Mouse (Mus musculus) cerebellum, adult 11 months (tissue): ENCODE measurements around the gene Evi5l.

Source experiments
- DNase-seq: peaks from one replicate; pipeline ENCODE4 v3.0.0; 2022

Gene Evi5l

GRCm38 (mm10) chr8:4165852-4166751 is at the start of gene Evi5l:
Evi5l (plus strand) TSS chr8:4166567.
- DNase-seq, result peak; percentile 99

GRCm38 (mm10) chr8:4133798-4134197 is 32.6 kb upstream of the Evi5l start, which contains the start of gene Cd209g:
Cd209g (plus strand) TSS chr8:4134098.
- no peak for DNase-seq

GRCm38 (mm10) chr8:4139660-4140646 is 26.4 kb upstream of the Evi5l start:
- peak; percentile 63 for DNase-seq

- DNase-seq, result no peak
Measured at GRCm38 (mm10) chr8:4141721-4142120, 24.6 kb upstream of the Evi5l start.

- no peak for DNase-seq
Measured at GRCm38 (mm10) chr8:4147272-4147671, 19.1 kb upstream of the Evi5l start.

GRCm38 (mm10) chr8:4154878-4155277 is 11.5 kb upstream of the Evi5l start:
- no peak for DNase-seq

- no peak for DNase-seq
Measured at GRCm38 (mm10) chr8:4162786-4163185, 3.6 kb upstream of the Evi5l start.

GRCm38 (mm10) chr8:4165176-4165851 is 1.1 kb upstream of the Evi5l start:
- peak; percentile 30 for DNase-seq

GRCm38 (mm10) chr8:4166881-4167525 is 636 bp downstream of the Evi5l start:
- DNase-seq, result no peak

GRCm38 (mm10) chr8:4167918-4168317 is 1.6 kb downstream of the Evi5l start:
- peak; percentile 19 for DNase-seq

GRCm38 (mm10) chr8:4172486-4172885 is 6.1 kb downstream of the Evi5l start:
- DNase-seq, result no peak

GRCm38 (mm10) chr8:4174018-4174417 is 7.7 kb downstream of the Evi5l start:
- DNase-seq, result no peak

- no peak for DNase-seq
Measured at GRCm38 (mm10) chr8:4183409-4183808, 17.0 kb downstream of the Evi5l start.

- DNase-seq, result no peak
Measured at GRCm38 (mm10) chr8:4186151-4186550, 19.8 kb downstream of the Evi5l start.

GRCm38 (mm10) chr8:4188605-4189004 is 22.2 kb downstream of the Evi5l start:
- no peak for DNase-seq

- DNase-seq, result no peak
Measured at GRCm38 (mm10) chr8:4189031-4189722, 22.8 kb downstream of the Evi5l start.

- peak; percentile 18 for DNase-seq
Measured at GRCm38 (mm10) chr8:4192305-4192704, 25.9 kb downstream of the Evi5l start.

- DNase-seq, result peak; percentile 86
Measured at GRCm38 (mm10) chr8:4192807-4193587, 26.6 kb downstream of the Evi5l start.

- DNase-seq, result no peak
Measured at GRCm38 (mm10) chr8:4193588-4193894, 27.2 kb downstream of the Evi5l start.

- DNase-seq, result no peak
Measured at GRCm38 (mm10) chr8:4201321-4201720, 35.0 kb downstream of the Evi5l start.
